Mouse (Mus musculus) urinary bladder, postnatal 25 days (tissue): ENCODE measurements at regions not wholly inside any gene's neighbourhood (a gene's known extent, or its start where the extent isn't known, plus 50 kb on each side); places are given as distances from the start of the nearest gene placed in this dataset.
A peak's percentile ranks its signal among the peaks of the same experiment; 100 is the strongest.

Experiments used
- DNase-seq: peaks from one replicate; pipeline ENCODE4 v3.0.0; 2022; ENCODE audit warnings: low spot score

DNA sequence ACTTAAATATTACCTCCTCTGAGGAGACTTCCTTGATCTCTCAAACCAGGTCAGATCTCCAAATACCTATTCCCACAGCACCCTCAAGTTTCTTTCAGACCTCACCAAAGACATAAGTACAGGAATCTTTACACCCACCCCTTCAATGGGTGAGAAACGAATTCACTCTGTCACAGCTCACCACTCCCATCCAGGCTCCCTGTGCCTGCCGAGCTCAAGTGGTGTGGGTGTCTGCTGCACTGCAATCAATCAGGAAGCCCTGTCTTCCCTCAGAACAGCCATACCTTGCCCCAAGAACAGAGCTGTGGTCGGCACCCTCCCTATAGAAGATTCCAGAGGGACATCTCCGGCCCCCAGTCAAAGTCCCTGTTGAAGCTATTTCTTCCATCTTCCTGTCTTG is 116.2 kb upstream of the Nectin1 start:
- no peak for DNase-seq

DNA sequence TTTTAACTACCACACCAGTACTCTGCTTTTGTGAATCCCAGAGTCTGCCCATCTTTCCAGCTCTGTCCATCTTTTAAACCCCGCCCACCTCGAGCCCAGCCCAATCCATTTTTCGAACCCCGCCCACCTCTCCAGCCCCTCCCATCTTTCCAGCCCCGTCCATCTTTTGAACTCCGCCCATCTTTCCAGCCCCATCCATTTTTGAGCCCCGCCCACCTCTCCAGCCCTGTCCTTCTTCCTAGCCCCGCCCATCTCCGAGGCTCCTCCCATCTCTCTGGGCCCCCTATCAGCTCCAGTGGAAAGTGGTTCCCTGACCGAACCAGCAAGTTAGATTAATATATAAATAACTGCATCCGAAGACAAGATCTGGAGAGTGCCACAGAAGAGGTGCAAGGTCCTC is 115.0 kb upstream of the Nectin1 start:
- no peak for DNase-seq

DNA sequence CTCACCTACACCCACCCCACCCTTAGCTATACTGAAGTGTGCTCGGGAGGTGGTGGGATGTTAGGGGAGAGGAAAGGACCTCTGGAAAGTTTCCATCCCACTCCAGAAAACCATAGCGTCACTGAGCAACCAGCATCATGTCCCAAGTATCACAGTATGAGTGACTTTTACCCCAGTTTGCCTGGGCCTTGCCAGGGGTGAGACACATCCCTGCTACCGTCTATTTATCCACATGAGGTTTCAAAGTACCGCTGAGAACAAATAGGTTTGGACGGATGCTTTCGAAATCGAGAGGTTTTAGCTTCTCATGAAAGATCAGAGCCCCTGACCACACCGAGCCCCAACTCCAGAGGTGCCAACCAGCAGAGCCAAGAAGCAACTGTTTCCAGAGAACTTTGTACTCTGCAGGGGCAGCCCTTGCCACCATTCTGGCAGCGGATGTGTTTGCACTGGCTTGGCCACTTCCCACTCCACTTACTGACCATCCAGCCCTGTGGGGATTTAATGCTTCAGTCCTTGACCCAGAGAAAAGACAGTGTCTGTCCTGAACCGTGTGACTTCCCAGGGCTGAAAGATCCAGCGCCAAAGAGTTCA is 107.3 kb upstream of the Nectin1 start:
- no peak for DNase-seq

DNA sequence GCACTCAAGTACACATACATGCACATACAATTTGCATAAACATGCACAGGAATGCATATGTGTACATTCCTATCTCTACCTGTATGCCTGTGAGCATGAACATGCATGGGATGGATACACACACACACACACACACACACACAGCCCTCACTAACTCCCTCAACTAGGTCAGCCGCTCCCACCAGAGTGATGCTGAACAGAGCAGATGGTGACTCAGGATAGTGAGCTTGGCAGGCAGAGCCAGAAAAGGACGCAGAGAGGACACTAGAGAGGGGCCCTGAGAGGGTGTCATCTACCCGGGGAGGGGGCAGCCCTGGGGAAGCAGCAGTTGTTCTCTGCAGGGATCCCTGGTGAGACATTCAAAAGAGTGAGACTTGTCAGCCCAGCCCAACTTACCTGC is 85.6 kb upstream of the Nectin1 start:
- DNase-seq, result no peak

DNA sequence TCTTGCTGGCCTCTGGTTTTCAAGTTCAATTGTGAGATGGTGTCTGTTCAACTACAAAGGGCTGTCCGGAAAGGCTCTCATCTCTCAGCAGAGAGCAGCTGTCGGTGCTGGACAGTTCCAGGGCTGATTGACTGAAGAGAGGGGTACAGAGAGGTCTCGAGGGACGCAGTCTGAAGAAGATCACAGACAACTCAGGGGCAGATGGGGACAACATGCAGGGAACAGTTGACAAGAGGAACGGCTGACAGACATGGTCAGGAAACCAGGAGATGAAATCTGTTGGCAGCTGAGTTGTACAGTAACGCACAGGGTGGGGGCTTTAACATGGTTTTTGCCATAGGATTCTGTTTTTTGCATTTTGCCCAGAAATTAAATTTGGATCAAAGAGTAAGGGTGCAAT is 84.5 kb upstream of the Nectin1 start:
- DNase-seq, result no peak

DNA sequence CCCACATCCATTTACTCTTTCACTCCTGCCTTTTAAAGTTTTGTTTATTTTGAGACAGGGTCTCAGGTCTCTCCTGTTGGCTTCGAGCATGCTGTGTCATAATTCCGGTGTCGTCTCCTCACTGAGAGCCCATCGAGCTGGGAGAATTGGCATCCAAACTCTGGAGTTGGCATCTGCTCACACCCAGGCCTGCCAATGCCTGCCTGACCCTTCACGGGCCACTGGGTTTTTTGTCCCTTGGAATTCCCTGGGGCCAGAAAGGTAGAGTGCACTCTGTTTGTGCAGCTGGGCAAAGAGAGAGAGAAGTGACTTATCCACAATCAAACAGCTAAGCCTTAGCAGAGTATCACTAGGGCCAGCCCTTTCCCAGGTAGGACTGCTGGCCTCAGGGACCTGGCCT is 83.6 kb upstream of the Nectin1 start:
- DNase-seq, result no peak

DNA sequence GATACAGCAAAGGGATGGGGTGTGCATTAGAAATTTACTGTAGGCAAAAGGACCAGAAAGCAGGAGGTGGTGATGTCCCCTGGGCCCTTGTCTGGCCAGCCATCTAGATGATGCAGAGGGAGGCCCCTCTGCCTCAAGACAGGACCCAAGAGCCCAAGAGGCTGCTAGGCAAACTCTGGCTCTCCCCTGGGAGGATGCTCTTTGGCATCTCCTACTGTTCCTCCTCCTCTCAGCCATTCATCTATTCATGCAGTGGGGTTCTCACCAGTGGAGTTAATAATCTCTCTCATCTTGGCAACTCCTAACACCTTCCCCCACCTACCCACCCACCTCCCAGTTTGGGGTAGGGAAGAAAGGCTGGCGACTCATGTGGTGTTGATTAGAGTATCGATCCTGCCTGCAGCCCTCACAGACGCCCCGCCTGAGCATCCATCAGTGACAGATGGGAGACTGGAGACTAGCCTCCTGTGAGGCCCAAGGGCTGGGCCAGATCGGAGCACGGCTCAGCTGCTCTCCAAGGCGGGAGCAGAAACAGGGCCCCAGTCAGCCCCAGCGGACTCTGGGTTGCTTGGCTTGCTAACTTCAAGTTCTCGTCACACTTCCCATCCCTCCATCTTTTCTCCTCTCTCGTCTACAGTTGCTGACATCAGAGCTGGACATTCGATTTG is 82.8 kb upstream of the Nectin1 start:
- no peak for DNase-seq

DNA sequence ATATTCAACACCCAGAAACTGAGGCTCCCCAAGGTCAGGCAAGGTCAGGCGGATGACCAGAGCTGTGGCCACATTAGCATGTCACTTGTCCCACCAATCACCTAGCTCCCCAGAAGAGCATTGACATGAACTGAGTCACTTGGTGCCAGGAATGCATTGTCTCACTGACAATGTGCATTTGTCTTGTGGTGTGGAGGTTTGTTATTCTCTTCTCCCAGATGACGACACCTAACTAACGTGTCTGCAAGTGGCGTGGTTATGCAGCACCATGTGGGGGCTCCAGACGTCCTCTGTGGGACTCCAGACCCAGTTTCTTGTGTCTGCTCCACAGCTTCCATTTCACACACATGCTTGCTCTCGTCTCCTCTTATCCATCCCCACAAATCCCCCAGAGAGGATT is 82.1 kb upstream of the Nectin1 start:
- no peak for DNase-seq

DNA sequence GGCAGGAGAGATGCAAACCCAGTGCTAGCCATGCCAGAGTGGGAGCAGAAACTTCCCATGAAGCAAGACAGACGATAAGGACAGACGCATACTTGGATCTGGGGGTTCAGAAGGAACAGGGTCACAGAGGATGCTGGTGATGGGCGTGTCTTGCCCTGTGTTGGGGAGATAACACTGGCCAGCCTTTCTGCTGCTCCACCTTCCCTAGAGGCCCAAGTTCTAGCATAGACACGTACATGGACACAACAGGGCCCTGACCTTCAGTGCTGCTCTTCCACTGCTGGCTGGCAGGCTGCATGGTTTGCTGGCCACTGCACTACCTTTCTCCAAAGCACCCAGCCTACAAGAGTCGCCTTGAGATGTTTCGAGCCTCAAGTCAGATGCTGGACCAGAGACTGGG is 76.4 kb upstream of the Nectin1 start:
- DNase-seq, result no peak

DNA sequence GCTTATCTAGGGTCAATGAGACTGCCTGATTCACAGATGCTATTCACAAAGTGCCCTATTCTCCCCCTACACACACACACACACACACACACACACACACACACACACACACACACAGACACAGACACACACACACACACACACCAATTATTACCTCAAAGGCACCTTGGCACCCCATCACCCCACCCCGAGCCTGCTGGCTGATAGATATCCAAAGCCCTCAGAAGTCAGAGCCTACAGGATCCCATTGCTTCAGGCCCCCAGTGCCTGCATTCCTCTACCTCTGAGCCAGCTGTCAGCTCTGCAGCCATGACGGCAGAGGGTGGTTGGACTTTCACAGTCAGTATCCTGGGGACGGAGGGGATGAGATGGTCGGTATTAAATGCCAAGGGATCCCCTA is 75.8 kb upstream of the Nectin1 start:
- DNase-seq, result no peak

DNA sequence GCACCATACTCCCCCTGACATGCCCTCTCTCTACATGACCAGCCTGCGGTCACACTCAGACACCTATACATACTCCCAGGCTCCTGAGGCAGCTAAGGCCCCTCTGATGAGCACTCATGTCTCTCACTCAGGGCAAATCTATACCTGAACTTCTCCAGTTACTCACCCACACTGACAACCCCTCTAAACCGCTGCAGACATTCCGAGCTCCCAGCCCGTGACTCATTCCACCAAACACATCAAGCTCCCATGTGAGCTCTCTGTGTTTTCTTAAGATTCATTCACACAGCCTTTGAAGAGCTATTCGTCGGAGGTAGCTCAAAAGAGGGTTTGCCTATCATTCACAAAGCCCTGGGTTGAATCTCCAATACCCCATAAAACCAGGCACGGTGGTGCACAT is 75.1 kb upstream of the Nectin1 start:
- no peak for DNase-seq

DNA sequence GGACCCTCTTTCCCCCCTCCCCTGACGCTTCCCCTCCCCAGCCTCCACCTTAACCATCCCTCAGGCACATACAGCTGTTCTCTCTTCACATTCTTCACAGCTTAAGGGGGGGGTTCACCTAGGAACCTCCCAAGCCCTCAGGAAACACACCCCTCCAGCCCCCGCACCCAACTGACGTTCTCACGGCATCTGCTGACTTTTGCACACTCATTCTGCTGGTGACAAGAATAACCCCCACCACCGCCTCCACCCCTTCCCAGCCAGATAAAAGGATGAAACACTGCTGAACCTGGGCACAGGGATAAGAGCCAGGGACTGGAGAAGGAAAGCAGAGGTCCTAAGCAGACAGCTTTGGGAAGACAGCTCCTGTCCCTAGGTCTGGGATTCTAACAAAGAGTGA is 73.2 kb upstream of the Nectin1 start:
- no peak for DNase-seq

DNA sequence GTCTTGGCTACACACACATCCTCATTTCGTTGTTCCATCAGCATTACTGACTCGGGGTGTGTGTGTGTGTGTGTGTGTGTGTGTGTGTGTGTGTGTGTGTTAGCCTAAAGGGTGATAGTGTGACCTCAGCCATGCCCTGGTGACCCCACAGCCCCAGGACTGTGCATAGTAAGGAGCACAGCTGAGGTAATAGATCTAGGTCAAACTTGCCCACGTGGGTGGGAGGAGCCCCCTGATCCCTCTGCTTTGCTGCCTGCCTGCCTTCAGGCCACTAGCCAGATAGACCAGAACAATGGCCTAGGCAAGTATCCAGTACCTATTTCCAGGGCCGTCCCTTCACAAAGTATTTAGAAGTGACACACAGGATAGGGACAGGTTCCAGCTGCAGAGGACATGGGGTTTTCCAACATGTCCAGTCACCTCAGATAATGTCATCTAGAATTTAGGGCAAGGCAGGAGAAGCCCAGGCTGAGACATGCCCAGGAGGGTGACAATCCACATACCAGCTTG is 70.6 kb upstream of the Nectin1 start:
- DNase-seq, result no peak

DNA sequence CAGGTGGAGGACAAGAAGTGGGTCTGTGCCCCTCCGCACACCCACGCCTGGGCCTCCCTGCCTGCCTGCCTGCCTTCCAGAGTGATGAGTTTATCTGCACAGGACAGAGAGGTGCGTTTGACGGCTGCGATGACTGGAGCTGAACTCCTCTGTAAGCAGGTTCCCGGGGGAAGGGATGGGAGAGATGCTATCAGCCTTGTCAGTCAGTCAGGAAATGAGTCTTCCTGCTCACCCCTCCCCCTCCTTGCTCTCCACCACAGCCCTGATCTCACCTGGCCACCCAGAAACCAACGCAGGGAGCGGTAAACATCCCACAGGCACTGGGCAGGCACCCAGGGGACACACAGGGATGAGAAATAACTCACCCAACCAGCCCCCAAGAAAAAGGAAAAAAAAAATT is 69.5 kb upstream of the Nectin1 start:
- peak; percentile 15 for DNase-seq

DNA sequence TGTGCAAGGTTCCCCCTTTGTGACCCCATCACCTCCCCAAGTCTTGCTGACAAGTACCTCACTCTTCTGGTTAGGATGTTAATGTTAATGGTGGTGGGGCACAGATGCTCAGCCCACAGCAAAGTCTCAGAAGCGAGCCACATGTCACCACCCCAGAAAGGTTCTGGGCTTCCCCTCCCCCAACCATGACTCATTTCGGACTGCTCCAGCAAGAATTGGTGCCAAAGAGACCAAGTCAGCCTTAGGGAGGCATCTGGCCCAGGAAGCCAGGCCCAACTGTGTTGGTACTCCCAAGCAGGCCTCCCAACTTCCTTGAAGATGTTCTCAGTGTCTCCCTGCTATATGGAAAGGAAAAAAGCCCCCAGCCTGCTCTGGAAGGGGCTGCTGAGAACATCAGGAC is 67.8 kb upstream of the Nectin1 start:
- DNase-seq, result peak; percentile 24

DNA sequence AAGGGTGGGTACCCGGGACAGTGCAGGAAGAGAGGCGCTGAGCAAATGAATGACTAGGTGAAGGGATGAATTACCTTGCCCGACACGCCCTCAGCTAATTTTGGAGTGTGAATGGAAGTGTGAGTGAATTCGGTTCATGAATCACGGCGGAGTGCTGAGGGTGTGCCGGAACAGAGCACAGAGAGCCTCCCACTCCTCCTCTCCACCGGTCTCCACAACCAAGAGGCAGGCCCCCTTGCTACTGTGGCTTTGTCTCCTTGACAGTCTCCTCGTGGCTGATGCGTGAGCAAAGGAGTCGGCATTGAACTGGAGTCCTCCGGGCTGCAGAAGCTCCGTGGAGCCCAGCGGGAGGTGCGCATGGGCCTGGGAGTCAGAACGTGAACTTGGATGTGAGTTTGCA is 64.5 kb upstream of the Nectin1 start:
- no peak for DNase-seq

DNA sequence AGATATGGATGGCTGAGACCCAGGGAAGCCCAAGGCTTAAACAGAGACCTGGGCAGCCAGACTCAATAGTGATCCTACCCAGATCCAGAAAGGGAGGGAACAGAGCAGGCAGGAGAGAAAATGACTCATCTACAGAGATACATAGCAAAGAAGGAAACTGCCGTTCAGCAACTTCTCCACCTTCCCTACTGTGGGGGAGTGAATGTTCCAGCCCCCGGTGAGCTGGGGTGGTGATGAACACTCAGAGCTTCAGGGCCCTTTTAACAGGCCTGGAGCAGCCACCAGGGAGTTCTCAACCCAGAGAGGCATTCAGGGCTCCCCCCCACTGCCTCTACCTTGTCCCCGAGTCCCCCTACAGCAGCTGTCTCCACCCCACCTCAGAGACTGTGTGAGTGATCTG is 62.5 kb upstream of the Nectin1 start:
- DNase-seq, result no peak

DNA sequence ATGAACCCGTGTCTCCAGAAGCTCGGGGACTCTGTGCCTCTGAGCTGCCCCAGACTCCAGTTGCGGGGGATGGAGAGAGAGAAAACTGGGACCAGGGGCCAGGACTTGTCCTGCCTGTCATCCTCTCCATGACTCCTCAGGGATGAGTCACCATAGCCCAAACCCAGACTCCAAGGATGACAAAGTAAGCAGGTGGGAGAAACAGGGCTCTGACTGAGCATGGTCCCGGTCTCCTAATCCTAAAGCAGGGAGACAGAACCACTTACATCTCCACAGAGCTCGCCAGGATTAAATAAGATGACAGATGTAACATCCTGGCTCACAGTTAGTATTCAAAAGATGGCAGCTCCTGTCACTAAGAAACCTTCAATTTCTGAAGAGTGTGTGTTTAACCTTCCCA is 61.7 kb upstream of the Nectin1 start:
- DNase-seq, result no peak

DNA sequence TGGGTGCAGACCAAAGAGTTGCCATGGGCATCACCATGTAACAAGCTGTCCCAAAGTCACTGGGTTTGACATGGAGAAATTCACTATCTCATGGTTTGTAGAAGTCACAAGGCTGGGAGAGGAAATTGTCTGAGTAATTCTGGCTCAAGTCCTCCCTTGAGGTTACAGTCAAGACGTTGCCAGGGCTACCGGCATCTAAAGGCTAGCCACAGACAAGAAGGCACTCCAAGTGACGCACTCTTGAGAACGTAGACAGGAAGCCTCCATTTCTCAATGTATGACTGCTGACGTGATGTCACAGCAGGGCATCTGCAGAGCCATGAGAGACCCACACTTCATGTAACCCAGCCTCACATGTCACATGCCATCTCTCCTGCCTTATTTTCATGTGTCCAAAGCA is 59.2 kb upstream of the Nectin1 start:
- DNase-seq, result no peak

DNA sequence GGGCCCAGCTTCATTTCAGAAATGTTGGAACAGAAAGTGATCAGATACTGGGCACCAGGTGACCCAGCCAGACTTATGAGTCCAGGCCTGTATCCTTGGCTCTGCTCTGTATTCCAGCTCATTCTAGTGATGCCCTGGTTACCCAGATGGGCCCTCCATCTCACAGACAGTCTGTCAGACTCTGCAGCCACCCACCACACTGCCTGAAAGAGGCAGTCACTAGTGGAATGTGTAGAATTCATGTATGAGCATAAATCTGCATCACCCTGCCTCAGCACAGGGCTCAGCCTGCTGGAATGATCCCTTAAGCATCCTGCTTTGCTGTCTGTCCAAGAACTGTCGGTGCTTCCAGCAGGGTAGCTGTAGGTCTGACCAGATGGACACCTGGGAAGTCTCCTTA is 51.8 kb upstream of the Nectin1 start:
- no peak for DNase-seq

DNA sequence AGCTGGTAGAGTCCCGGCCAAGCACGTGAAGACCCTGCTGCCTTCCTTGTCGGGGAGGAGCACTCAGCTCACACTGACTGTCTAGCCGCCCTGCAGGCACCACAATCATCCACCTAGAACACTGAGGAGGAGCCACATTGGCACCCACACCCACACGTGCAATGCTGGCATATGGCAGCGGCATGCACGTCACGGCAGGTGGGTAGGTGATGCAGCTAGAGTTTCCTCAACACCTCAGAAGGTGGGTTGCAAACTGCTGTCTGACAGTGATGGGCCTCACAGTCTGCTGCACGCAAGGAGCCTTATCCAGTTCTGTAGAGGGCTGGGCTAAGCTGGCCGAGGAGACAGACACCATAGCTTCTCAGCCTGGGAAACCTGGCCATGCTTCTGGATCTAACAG is 51.2 kb upstream of the Nectin1 start:
- no peak for DNase-seq
